Mouse (Mus musculus) lung, embryonic 14.5 days (tissue): Measurements from ENCODE around the gene Psapl1. TPM values are rescaled to one million over a fixed set of nuclear protein-coding genes. Genes with fewer than 3 reads are reported as not detected.
A peak's percentile ranks its signal among the peaks of the same experiment; 100 is the strongest.

Experiments used
- ATAC-seq: fragments of 200-750 bp; cut with Nextera tagmentation; 2 replicates; pipeline ENCODE4 v1.8.0; 2017; ENCODE audit warnings: mild to moderate bottlenecking, moderate TSS enrichment, moderate library complexity; ENCODE audit not compliant: insufficient read depth
- DNase-seq: peaks from one replicate; pipeline ENCODE4 v3.0.0-alpha.2; 2015
- H3K27ac ChIP-seq: fragments of 300-500 bp; sonication (generic); 2 replicates; pipeline ENCODE4 v1.5.1; 2014; ENCODE audit warnings: low read depth, mild to moderate bottlenecking, moderate library complexity
- H3K27me3 ChIP-seq: fragments of 300-500 bp; sonication (generic); 2 replicates; pipeline ENCODE4 v1.6.1; 2014; ENCODE audit warnings: low read length, control low read depth; ENCODE audit not compliant: insufficient read depth
- H3K36me3 ChIP-seq: fragments of 300-500 bp; sonication (generic); 2 replicates; pipeline ENCODE4 v1.6.1; 2014; ENCODE audit warnings: control low read depth; ENCODE audit not compliant: insufficient read depth
- H3K4me1 ChIP-seq: fragments of 300-500 bp; sonication (generic); 2 replicates; pipeline ENCODE4 v1.6.1; 2014; ENCODE audit warnings: antibody characterized with exemption, control low read depth; ENCODE audit not compliant: insufficient read depth
- H3K4me2 ChIP-seq: fragments of 300-500 bp; sonication (generic); 2 replicates; pipeline ENCODE4 v1.6.1; 2014; ENCODE audit warnings: mild to moderate bottlenecking
- H3K4me3 ChIP-seq: fragments of 300-500 bp; sonication (generic); 2 replicates; pipeline ENCODE4 v1.5.1; 2014; ENCODE audit warnings: low read depth, low read length
- H3K9ac ChIP-seq: fragments of 300-500 bp; sonication (generic); 2 replicates; pipeline ENCODE4 v1.6.1; 2014
- H3K9me3 ChIP-seq: fragments of 300-500 bp; sonication (generic); 2 replicates; pipeline ENCODE4 v1.6.1; 2016; ENCODE audit warnings: low read depth, low read length, control low read depth
- CTCF ChIP-seq: IDR thresholded peaks from 2 replicates; pipeline ENCODE4 v1.5.1; 2016; ENCODE audit warnings: antibody characterized with exemption, low read depth
- WGBS: fragments of 180-500 bp; shearing (Covaris S2); extraction: QIAGEN DNeasy Blood & Tissue Kit; methylation state at CpG from one replicate; pipeline ENCODE4 v1.1.7; 2014; 5-methylcytosine and 5-hydroxymethylcytosine counted together
- polyA plus RNA-seq: library from polyadenylated mRNA; unstranded; fragments of >200 nt; fragmentation: Nextera tagmentation; extraction: Ambion mirVana; gene quantifications from 2 replicates; pipeline ENCODE4 v1.2.1, GENCODE M21; 2014

Psapl1 gene
- polyA plus RNA-seq, 1 experiment from 2014 or later, result 0.20 TPM

- no peaks in the 10 kb centered on the region for H3K9me3 ChIP-seq
- H3K4me2 ChIP-seq, result no peak overlapping the region
- no peak overlapping the region for H3K9ac ChIP-seq
- no peak for DNase-seq
- no peaks in the 10 kb centered on the region for H3K36me3 ChIP-seq
- H3K4me3 ChIP-seq, result no peak overlapping the region
- no peaks in the 10 kb centered on the region for H3K27me3 ChIP-seq
- no peaks in the 10 kb centered on the region for H3K4me1 ChIP-seq
- H3K27ac ChIP-seq, result no peak overlapping the region
- TF ChIP-seq CTCF, result no peak
- WGBS, result 67% methylated on average over 11 of the region's 11 CpGs
- ATAC-seq, result no peak
Observed at GRCm38 (mm10) chr5:36176409-36176808, 27.4 kb upstream of the Psapl1 start.

- no peak overlapping the region for H3K4me2 ChIP-seq
- ATAC-seq (no peak), DNase-seq (no peak)
- H3K36me3 ChIP-seq, result no peaks in the 10 kb centered on the region
- H3K4me3 ChIP-seq, result no peak overlapping the region
- H3K27me3 ChIP-seq, result no peaks in the 10 kb centered on the region
- H3K9me3 ChIP-seq, result no peaks in the 10 kb centered on the region
- no peak overlapping the region for H3K27ac ChIP-seq
- H3K4me1 ChIP-seq, result no peaks in the 10 kb centered on the region
- no peak overlapping the region for H3K9ac ChIP-seq
- 86% methylated on average over 4 of the region's 4 CpGs for whole genome bisulfite sequencing
- TF ChIP-seq CTCF, result no peak
Observed at GRCm38 (mm10) chr5:36176873-36177272, 26.9 kb upstream of the Psapl1 start.

- Histone ChIP-seq H3K4me1 (no peaks in the 10 kb centered on the region), H3K4me2 (no peak overlapping the region), H3K27me3 (no peaks in the 10 kb centered on the region), H3K36me3 (no peaks in the 10 kb centered on the region), H3K9ac (no peak overlapping the region), H3K4me3 (no peak overlapping the region), H3K27ac (no peak overlapping the region), H3K9me3 (no peaks in the 10 kb centered on the region)
- DNase-seq (no peak), ATAC-seq (no peak)
- 33% methylated on average over 7 of the region's 7 CpGs for WGBS
- no peak for TF ChIP-seq CTCF
Observed at GRCm38 (mm10) chr5:36178215-36178614, 25.6 kb upstream of the Psapl1 start.

GRCm38 (mm10) chr5:36178785-36179184 is 25.0 kb upstream of the Psapl1 start:
- DNase-seq (no peak), ATAC-seq (no peak)
- Histone ChIP-seq H3K9me3 (no peaks in the 10 kb centered on the region), H3K4me3 (no peak overlapping the region), H3K36me3 (no peaks in the 10 kb centered on the region), H3K4me2 (no peak overlapping the region), H3K27me3 (no peaks in the 10 kb centered on the region), H3K9ac (no peak overlapping the region), H3K27ac (no peak overlapping the region), H3K4me1 (no peaks in the 10 kb centered on the region)
- WGBS, result 92% methylated on average over 3 of the region's 3 CpGs
- no peak for TF ChIP-seq CTCF

GRCm38 (mm10) chr5:36179708-36180107 is 24.1 kb upstream of the Psapl1 start:
- Histone ChIP-seq H3K4me3 (no peak overlapping the region), H3K9me3 (no peaks in the 10 kb centered on the region), H3K36me3 (no peaks in the 10 kb centered on the region), H3K4me1 (no peaks in the 10 kb centered on the region), H3K27ac (no peak overlapping the region), H3K4me2 (no peak overlapping the region), H3K27me3 (no peaks in the 10 kb centered on the region), H3K9ac (no peak overlapping the region)
- WGBS, result 85% methylated on average over 5 of the region's 5 CpGs
- no peak for TF ChIP-seq CTCF
- no peak for ATAC-seq
- no peak for DNase-seq

- H3K4me1 ChIP-seq, result no peaks in the 10 kb centered on the region
- H3K9ac ChIP-seq, result no peak overlapping the region
- 0 out of 2 replicates have a peak, but pooled peaks have one; percentile 19 for ATAC-seq
- no peaks in the 10 kb centered on the region for H3K27me3 ChIP-seq
- H3K27ac ChIP-seq, result no peak overlapping the region
- no peak overlapping the region for H3K4me2 ChIP-seq
- no peak for TF ChIP-seq CTCF
- H3K9me3 ChIP-seq, result no peaks in the 10 kb centered on the region
- no peak for DNase-seq
- no peak overlapping the region for H3K4me3 ChIP-seq
- no peaks in the 10 kb centered on the region for H3K36me3 ChIP-seq
- 63% methylated on average over 7 of the region's 7 CpGs for WGBS
Observed at GRCm38 (mm10) chr5:36182326-36182725, 21.5 kb upstream of the Psapl1 start.

GRCm38 (mm10) chr5:36186294-36187053 is 17.3 kb upstream of the Psapl1 start:
- H3K27ac ChIP-seq, result no peak overlapping the region
- H3K9ac ChIP-seq, result no peak overlapping the region
- no peaks in the 10 kb centered on the region for H3K36me3 ChIP-seq
- no peak for ATAC-seq
- no peak overlapping the region for H3K4me3 ChIP-seq
- H3K4me2 ChIP-seq, result no peak overlapping the region
- no peak for TF ChIP-seq CTCF
- H3K4me1 ChIP-seq, result no peaks in the 10 kb centered on the region
- WGBS, result 42% methylated on average over 8 of the region's 8 CpGs
- DNase-seq, result no peak
- H3K9me3 ChIP-seq, result no peaks in the 10 kb centered on the region
- H3K27me3 ChIP-seq, result no peaks in the 10 kb centered on the region

GRCm38 (mm10) chr5:36188310-36188709 is 15.5 kb upstream of the Psapl1 start:
- ATAC-seq (no peak), DNase-seq (no peak)
- no peak overlapping the region for H3K4me3 ChIP-seq
- 87% methylated on average over 4 of the region's 4 CpGs for WGBS
- H3K36me3 ChIP-seq, result no peaks in the 10 kb centered on the region
- H3K27ac ChIP-seq, result no peak overlapping the region
- no peaks in the 10 kb centered on the region for H3K9me3 ChIP-seq
- H3K9ac ChIP-seq, result no peak overlapping the region
- no peaks in the 10 kb centered on the region for H3K27me3 ChIP-seq
- no peaks in the 10 kb centered on the region for H3K4me1 ChIP-seq
- no peak for TF ChIP-seq CTCF
- H3K4me2 ChIP-seq, result no peak overlapping the region
